ENCODE assay signal across 8 mouse cellular contexts in genomic region chr17:32965623-32966290, GRCm38 (mm10). TPM values are rescaled to one million over a fixed set of nuclear protein-coding genes. Genes with fewer than 3 reads are reported as not detected.
DNase-seq lines count a peak whose midpoint lies in the region; ATAC-seq and TF ChIP-seq lines count a peak whose summit lies in the region.

TSS of gene Zfp472 (plus strand) at chr17:32965814.

- TF ChIP-seq POLR2A in olfactory bulb, adult 2 months (IDR thresholded peaks at IDR 0.05; ENCODE audit: insufficient read depth, low read depth, low read length), result no peak
- 0 out of 2 replicates have a peak, but pooled peaks have one; percentile 35 for TF ChIP-seq POLR2A in thymus, adult 2 months (IDR thresholded peaks at IDR 0.05; ENCODE audit: control insufficient read depth, extremely low read depth, insufficient read depth, low read length, poor library complexity)

- peak; percentile 88 for ATAC-seq in G1E (ENCODE audit: extremely low read depth, insufficient number of reproducible peaks, low FRiP score, poor library complexity, severe bottlenecking)
- ATAC-seq in forebrain, embryonic 16.5 days, result peak; percentile 100
- peak; percentile 100 for ATAC-seq in lung, embryonic 14.5 days (ENCODE audit: insufficient read depth)

- H3K9ac ChIP-seq in forebrain, embryonic 16.5 days (replicated peaks; ENCODE audit: low read depth, low read length), result peak within 1 kb of the TSS; percentile 79
- peak within 1 kb of the TSS; percentile 76 for H3K9ac ChIP-seq in lung, embryonic 14.5 days

- TF ChIP-seq CTCF in G1E (IDR thresholded peaks at IDR 0.05; ENCODE audit: low read depth, low read length), result no peak
- TF ChIP-seq CTCF in layer of hippocampus, adult 2 months (conservative IDR thresholded peaks at IDR 0.05), result no peak
- TF ChIP-seq CTCF in lung, embryonic 14.5 days (IDR thresholded peaks at IDR 0.05; ENCODE audit: low read depth), result no peak
- no peak for TF ChIP-seq CTCF in olfactory bulb, adult 2 months (IDR thresholded peaks at IDR 0.05; ENCODE audit: insufficient read depth, low read depth, low read length)
- TF ChIP-seq CTCF in thymus, adult 2 months (IDR thresholded peaks at IDR 0.05; ENCODE audit: borderline replicate concordance, control insufficient read depth, extremely low read depth, insufficient read depth, low read length, poor library complexity), result no peak

- H3K27ac ChIP-seq in forebrain, embryonic 16.5 days (ENCODE audit: low read length), result peak within 1 kb of the TSS; percentile 74
- H3K27ac ChIP-seq in layer of hippocampus, adult 2 months, result peak within 1 kb of the TSS; percentile 76
- peak within 1 kb of the TSS; percentile 93 for H3K27ac ChIP-seq in lung, embryonic 14.5 days (ENCODE audit: low read depth)
- no peak within 1 kb of the TSS for H3K27ac ChIP-seq in olfactory bulb, adult 2 months (ENCODE audit: insufficient read depth, low read depth, low read length)
- no peak within 1 kb of the TSS for H3K27ac ChIP-seq in thymus, adult 2 months (ENCODE audit: control insufficient read depth, insufficient read depth, low read length)

- H3K4me2 ChIP-seq in forebrain, embryonic 16.5 days (ENCODE audit: low read length), result peak within 1 kb of the TSS; percentile 84
- H3K4me2 ChIP-seq in lung, embryonic 14.5 days, result peak within 1 kb of the TSS; percentile 84

- peak within 1 kb of the TSS; percentile 97 for H3K4me3 ChIP-seq in G1E (ENCODE audit: low read depth, low read length)
- H3K4me3 ChIP-seq in forebrain, embryonic 16.5 days (replicated peaks; ENCODE audit: low read length), result peak within 1 kb of the TSS; percentile 93
- peak within 1 kb of the TSS; percentile 84 for H3K4me3 ChIP-seq in layer of hippocampus, adult 2 months
- H3K4me3 ChIP-seq in lung, embryonic 14.5 days (ENCODE audit: low read depth, low read length), result peak within 1 kb of the TSS; percentile 80
- peak within 1 kb of the TSS; percentile 63 for H3K4me3 ChIP-seq in olfactory bulb, adult 2 months (ENCODE audit: insufficient read depth, low read depth, low read length)
- peak within 1 kb of the TSS; percentile 91 for H3K4me3 ChIP-seq in thymus, adult 2 months (ENCODE audit: control insufficient read depth, insufficient read depth, low read length)

- H3K4me1 ChIP-seq in G1E (ENCODE audit: insufficient read depth, low read depth, low read length), result peaks cover 23% of the 10 kb centered on the region
- peaks cover 18% of the 10 kb centered on the region for H3K4me1 ChIP-seq in forebrain, embryonic 16.5 days (replicated peaks; ENCODE audit: control insufficient read depth, insufficient read depth, low read length)
- H3K4me1 ChIP-seq in lung, embryonic 14.5 days (ENCODE audit: insufficient read depth), result peaks cover 15% of the 10 kb centered on the region
- H3K4me1 ChIP-seq in olfactory bulb, adult 2 months (ENCODE audit: control insufficient read depth, insufficient read depth, low read length), result peaks cover 6% of the 10 kb centered on the region
- peaks cover 8% of the 10 kb centered on the region for H3K4me1 ChIP-seq in thymus, adult 2 months (replicated peaks; ENCODE audit: control insufficient read depth, insufficient read depth, low read length)

- under 1% methylated on average over 32 of the region's 33 CpGs for WGBS in forebrain, embryonic 16.5 days
- WGBS in lung, embryonic 14.5 days, result under 1% methylated on average over 33 of the region's 33 CpGs
- WGBS in olfactory bulb, adult 2 months, result under 1% methylated on average over 33 of the region's 33 CpGs
- WGBS in thymus, adult 2 months, result under 1% methylated on average over 33 of the region's 33 CpGs

- peaks cover 3% of the 10 kb centered on the region for H3K36me3 ChIP-seq in G1E (replicated peaks)
- no peaks in the 10 kb centered on the region for H3K36me3 ChIP-seq in forebrain, embryonic 16.5 days (ENCODE audit: control insufficient read depth, insufficient read depth)
- H3K36me3 ChIP-seq in lung, embryonic 14.5 days (ENCODE audit: insufficient read depth), result no peaks in the 10 kb centered on the region
- H3K36me3 ChIP-seq in thymus, adult 2 months (ENCODE audit: control insufficient read depth, insufficient read depth, low read length), result no peaks in the 10 kb centered on the region

- intact Hi-C loops in heart, postnatal 36 days (cut with DNase I), result loop anchor here (2.0 kb wide), 1 partner anchor 19 kb away; the partner anchor contains the start of gene Cyp4f13

- peaks cover 2% of the 10 kb centered on the region; the same call in 1 of the 2 replicates for H3K9me3 ChIP-seq in G1E (replicated peaks)
- no peaks in the 10 kb centered on the region for H3K9me3 ChIP-seq in forebrain, embryonic 16.5 days (ENCODE audit: control insufficient read depth, low read length)
- no peaks in the 10 kb centered on the region for H3K9me3 ChIP-seq in lung, embryonic 14.5 days (ENCODE audit: low read depth, low read length)

- DNase-seq in G1E (ENCODE audit: low spot score), result peak; percentile 98
- peak; percentile 88 to 90 for DNase-seq in cerebellum, adult 18-20 months
- DNase-seq in heart, postnatal 36 days, result peak; percentile 90 to 92
- peak; percentile 94 to 95 for DNase-seq in layer of hippocampus, adult 2 months (ENCODE audit: low spot score in 2 of 2)
- peak; percentile 97 for DNase-seq in lung, embryonic 14.5 days
- peak; percentile 91 for DNase-seq in thymus, adult 2 months

- no peaks in the 10 kb centered on the region for H3K27me3 ChIP-seq in G1E (ENCODE audit: insufficient read depth, low read length)
- H3K27me3 ChIP-seq in forebrain, embryonic 16.5 days (replicated peaks; ENCODE audit: control insufficient read depth, insufficient read depth, low read length), result no peaks in the 10 kb centered on the region
- H3K27me3 ChIP-seq in lung, embryonic 14.5 days (ENCODE audit: insufficient read depth, low read length), result no peaks in the 10 kb centered on the region
- H3K27me3 ChIP-seq in thymus, adult 2 months (ENCODE audit: control insufficient read depth, insufficient read depth, low read length), result no peaks in the 10 kb centered on the region

RNA-seq across cellular contexts. Expression of gene Zfp472, which starts in this region (rescaled TPM):
- total RNA-seq in G1E (2014; fragmentation: Nextera tagmentation), result 9.0 and 12.9 TPM in 2 replicates
- total RNA-seq in G1E (2017), result 13.4 and 15.5 TPM in 2 replicates
- 0.26 and 0.40 TPM in 2 replicates for polyA plus RNA-seq in G1E (2012)
- 10.0 and 10.4 TPM in 2 replicates for polyA plus RNA-seq in forebrain, embryonic 16.5 days (2015; fragmentation: Nextera tagmentation; extraction: Ambion mirVana)
- 1 to 10 TPM; 1.7 to 2.4 TPM for total RNA-seq in heart, postnatal 36 days (2021)
- 1 to 10 TPM; 5.6 to 6.5 TPM for total RNA-seq in layer of hippocampus, adult 2 months (2021)
- polyA plus RNA-seq in lung, embryonic 14.5 days (2014; fragmentation: Nextera tagmentation; extraction: Ambion mirVana), result 11.4 and 13.3 TPM in 2 replicates
- polyA plus RNA-seq in olfactory bulb, adult 2 months (2012; ENCODE audit: insufficient read depth, insufficient read length, low replicate concordance, missing spikeins), result not detected in 2 replicates
- 2.0 TPM in 2 replicates for polyA plus RNA-seq in thymus, adult 2 months (2012; rRNA removed)

Comparison
In these comparisons a context has a peak if more than half of its experiments do, and no peak if none do; other contexts are left out.
1. H3K27ac ChIP-seq: peak in forebrain, embryonic 16.5 days (single experiment), layer of hippocampus, adult 2 months (single experiment) and lung, embryonic 14.5 days (single experiment); none in olfactory bulb, adult 2 months (single experiment) and thymus, adult 2 months (single experiment).
2. Peak in every context shown above with its lines, with median percentiles within 50 percentile points of each other: ATAC-seq, DNase-seq and H3K4me3 ChIP-seq.